Mouse (Mus musculus): Measurements from ENCODE around the gene Pabpc4. TPM values are rescaled to one million over a fixed set of nuclear protein-coding genes. Genes with fewer than 3 reads are reported as not detected.

The Pabpc4 gene
- polyA plus RNA-seq, 1 experiment: 175 TPM

- Histone ChIP-seq H3ac (ENCODE audit: control insufficient read depth, insufficient read length, low read depth) (no peak overlapping the region), H3K79me2 (ENCODE audit: control insufficient read depth, insufficient read depth) (no peaks in the 10 kb centered on the region), H3K27me3 (ENCODE audit: control insufficient read depth, insufficient read depth, insufficient read length) (no peaks in the 10 kb centered on the region), H3K79me3 (ENCODE audit: low read depth) (peaks cover 3% of the 10 kb centered on the region), H3K36me3 (ENCODE audit: control insufficient read depth, insufficient read depth) (peaks cover 96% of the 10 kb centered on the region), H3K4me3 (ENCODE audit: insufficient read depth, poor library complexity, severe bottlenecking) (no peak overlapping the region)
- TF ChIP-seq MYOD1 (IDR thresholded peaks at IDR 0.05; ENCODE audit: control insufficient read depth, insufficient read length, low read depth): no peak
- no peak for TF ChIP-seq MYOG (IDR thresholded peaks at IDR 0.05; ENCODE audit: control insufficient read depth, extremely low read depth, insufficient read length)
- no peak for TF ChIP-seq USF1 (IDR thresholded peaks at IDR 0.05; ENCODE audit: low read depth)
- no peak for TF ChIP-seq CEBPB (IDR thresholded peaks at IDR 0.05; ENCODE audit: low read depth)
- no peak for TF ChIP-seq CTCF (IDR thresholded peaks at IDR 0.05; ENCODE audit: control insufficient read depth, insufficient read depth, insufficient read length)
- TF ChIP-seq FOSL1 (IDR thresholded peaks at IDR 0.05; ENCODE audit: insufficient read depth, low read length, poor library complexity, severe bottlenecking): no peak
- no peak for TF ChIP-seq MAX (IDR thresholded peaks at IDR 0.05)
These were observed 36.1 kb downstream of the Pabpc4 start for GRCm38 (mm10) chr4:123298226-123298625.

DNA sequence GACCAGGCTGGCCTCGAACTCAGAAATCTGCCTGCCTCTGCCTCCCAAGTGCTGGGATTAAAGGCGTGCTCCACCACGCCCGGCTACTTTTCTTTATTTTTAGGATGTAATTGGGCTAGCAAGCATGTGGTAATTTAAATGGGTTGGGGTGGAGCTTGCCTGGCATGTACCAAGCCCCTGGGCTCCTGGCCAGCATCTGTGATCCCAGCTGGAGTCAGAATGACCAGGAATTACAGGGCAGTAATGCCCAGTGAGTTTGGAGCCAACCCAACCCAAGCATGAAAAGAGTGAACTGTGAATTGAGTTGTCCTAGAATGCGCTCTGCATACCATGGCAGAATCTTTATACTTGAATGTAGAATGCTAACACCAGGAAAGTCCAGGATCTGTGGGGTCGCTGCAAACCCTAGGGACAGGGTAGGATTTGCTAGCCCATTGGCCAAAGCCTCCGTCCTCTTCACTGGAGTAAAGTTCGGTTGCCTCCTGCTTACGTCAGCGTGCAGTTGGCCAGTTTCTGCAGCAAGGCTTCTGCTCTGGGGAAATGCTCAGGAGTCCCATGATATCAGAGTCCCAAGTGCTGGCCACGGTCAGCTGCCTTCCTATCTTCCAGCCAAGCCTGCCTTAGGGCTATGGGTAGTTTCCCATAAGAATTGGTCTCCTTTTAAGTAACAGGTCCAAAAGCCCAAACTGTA, 37.0 kb downstream of the Pabpc4 start:
- Histone ChIP-seq H3K79me2 (ENCODE audit: control insufficient read depth, insufficient read depth) (no peaks in the 10 kb centered on the region), H3K27me3 (ENCODE audit: control insufficient read depth, insufficient read depth, insufficient read length) (no peaks in the 10 kb centered on the region), H3ac (ENCODE audit: control insufficient read depth, insufficient read length, low read depth) (no peak overlapping the region), H3K4me3 (ENCODE audit: insufficient read depth, poor library complexity, severe bottlenecking) (no peak overlapping the region), H3K79me3 (ENCODE audit: low read depth) (peaks cover 3% of the 10 kb centered on the region), H3K36me3 (ENCODE audit: control insufficient read depth, insufficient read depth) (peaks cover 96% of the 10 kb centered on the region)
- no peak for TF ChIP-seq MYOG (IDR thresholded peaks at IDR 0.05; ENCODE audit: control insufficient read depth, extremely low read depth, insufficient read length)

DNA sequence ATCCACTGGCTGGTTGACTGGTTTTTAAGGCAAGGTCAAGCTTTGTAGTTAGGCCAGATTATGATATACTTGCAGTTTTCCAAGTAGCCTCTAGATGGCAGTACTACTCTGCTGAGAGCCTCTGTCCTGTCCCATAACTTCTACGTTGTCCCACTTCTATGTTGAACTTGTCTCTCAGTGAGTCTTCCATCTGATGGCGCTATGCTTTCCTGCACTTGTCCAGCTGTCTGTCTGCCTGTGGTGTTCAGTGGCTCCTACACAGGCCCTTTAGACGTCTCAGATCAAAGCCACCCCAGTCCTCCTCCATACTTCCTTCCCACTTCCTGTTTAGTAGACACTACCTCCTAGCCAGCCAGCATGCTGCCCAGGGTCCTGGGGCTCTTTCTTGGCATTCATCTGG, 43.6 kb downstream of the Pabpc4 start:
- H3K79me2 ChIP-seq (ENCODE audit: control insufficient read depth, insufficient read depth): no peaks in the 10 kb centered on the region
- no peaks in the 10 kb centered on the region for H3K27me3 ChIP-seq (ENCODE audit: control insufficient read depth, insufficient read depth, insufficient read length)
- H3K79me3 ChIP-seq (ENCODE audit: low read depth): no peaks in the 10 kb centered on the region
- TF ChIP-seq MYOD1 (IDR thresholded peaks at IDR 0.05; ENCODE audit: control insufficient read depth, insufficient read length, low read depth) (no peak), CTCF (IDR thresholded peaks at IDR 0.05; ENCODE audit: control insufficient read depth, insufficient read depth, insufficient read length) (peak; percentile 27), MAX (IDR thresholded peaks at IDR 0.05) (no peak), USF1 (IDR thresholded peaks at IDR 0.05; ENCODE audit: low read depth) (no peak), FOSL1 (IDR thresholded peaks at IDR 0.05; ENCODE audit: insufficient read depth, low read length, poor library complexity, severe bottlenecking) (no peak), CEBPB (IDR thresholded peaks at IDR 0.05; ENCODE audit: low read depth) (no peak)
- H3ac ChIP-seq (ENCODE audit: control insufficient read depth, insufficient read length, low read depth): no peak overlapping the region
- H3K36me3 ChIP-seq (ENCODE audit: control insufficient read depth, insufficient read depth): peaks cover 36% of the 10 kb centered on the region
- no peak overlapping the region for H3K4me3 ChIP-seq (ENCODE audit: insufficient read depth, poor library complexity, severe bottlenecking)

GRCm38 (mm10) chr4:123306999-123307398, 44.8 kb downstream of the Pabpc4 start:
- TF ChIP-seq FOSL1 (IDR thresholded peaks at IDR 0.05; ENCODE audit: insufficient read depth, low read length, poor library complexity, severe bottlenecking): no peak
- Histone ChIP-seq H3K27me3 (ENCODE audit: control insufficient read depth, insufficient read depth, insufficient read length) (no peaks in the 10 kb centered on the region), H3ac (ENCODE audit: control insufficient read depth, insufficient read length, low read depth) (no peak overlapping the region), H3K4me3 (ENCODE audit: insufficient read depth, poor library complexity, severe bottlenecking) (no peak overlapping the region), H3K79me3 (ENCODE audit: low read depth) (no peaks in the 10 kb centered on the region), H3K36me3 (ENCODE audit: control insufficient read depth, insufficient read depth) (peaks cover 24% of the 10 kb centered on the region), H3K79me2 (ENCODE audit: control insufficient read depth, insufficient read depth) (no peaks in the 10 kb centered on the region)

DNA sequence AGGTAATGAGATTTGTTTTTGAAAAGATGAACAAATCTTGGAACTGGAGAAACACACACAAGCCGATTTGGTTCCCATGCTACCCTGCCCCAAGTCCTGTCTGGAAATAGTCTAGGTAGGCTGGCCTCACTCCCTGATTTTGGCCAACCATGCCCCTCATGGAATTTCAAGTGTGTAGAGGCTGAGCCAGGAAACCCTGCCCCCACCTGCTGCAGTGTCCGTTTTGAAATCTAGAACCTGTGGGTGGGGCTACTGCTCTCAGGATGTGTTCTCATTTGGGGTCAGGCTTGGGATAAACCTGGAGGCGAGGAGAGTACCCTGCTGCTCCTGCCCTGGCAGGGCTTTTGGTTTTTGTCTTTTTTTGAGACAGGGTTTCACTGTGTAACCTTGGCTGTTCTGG, 46.1 kb downstream of the Pabpc4 start:
- no peaks in the 10 kb centered on the region for H3K79me3 ChIP-seq (ENCODE audit: low read depth)
- H3ac ChIP-seq (ENCODE audit: control insufficient read depth, insufficient read length, low read depth): no peak overlapping the region
- H3K4me3 ChIP-seq (ENCODE audit: insufficient read depth, poor library complexity, severe bottlenecking): no peak overlapping the region
- no peaks in the 10 kb centered on the region for H3K79me2 ChIP-seq (ENCODE audit: control insufficient read depth, insufficient read depth)
- H3K27me3 ChIP-seq (ENCODE audit: control insufficient read depth, insufficient read depth, insufficient read length): no peaks in the 10 kb centered on the region
- peaks cover 11% of the 10 kb centered on the region for H3K36me3 ChIP-seq (ENCODE audit: control insufficient read depth, insufficient read depth)
- TF ChIP-seq USF1 (IDR thresholded peaks at IDR 0.05; ENCODE audit: low read depth): no peak
- no peak for TF ChIP-seq CTCF (IDR thresholded peaks at IDR 0.05; ENCODE audit: control insufficient read depth, insufficient read depth, insufficient read length)
- no peak for TF ChIP-seq FOSL1 (IDR thresholded peaks at IDR 0.05; ENCODE audit: insufficient read depth, low read length, poor library complexity, severe bottlenecking)
- TF ChIP-seq MYOG (IDR thresholded peaks at IDR 0.05; ENCODE audit: control insufficient read depth, extremely low read depth, insufficient read length): no peak

- Histone ChIP-seq H3K79me2 (ENCODE audit: control insufficient read depth, insufficient read depth) (no peaks in the 10 kb centered on the region), H3ac (ENCODE audit: control insufficient read depth, insufficient read length, low read depth) (no peak overlapping the region), H3K27me3 (ENCODE audit: control insufficient read depth, insufficient read depth, insufficient read length) (no peaks in the 10 kb centered on the region), H3K4me3 (ENCODE audit: insufficient read depth, poor library complexity, severe bottlenecking) (no peak overlapping the region), H3K36me3 (ENCODE audit: control insufficient read depth, insufficient read depth) (no peaks in the 10 kb centered on the region), H3K79me3 (ENCODE audit: low read depth) (no peaks in the 10 kb centered on the region)
- no peak for TF ChIP-seq MAX (IDR thresholded peaks at IDR 0.05)
- no peak for TF ChIP-seq CEBPB (IDR thresholded peaks at IDR 0.05; ENCODE audit: low read depth)
- TF ChIP-seq CTCF (IDR thresholded peaks at IDR 0.05; ENCODE audit: control insufficient read depth, insufficient read depth, insufficient read length): no peak
- TF ChIP-seq USF1 (IDR thresholded peaks at IDR 0.05; ENCODE audit: low read depth): no peak
- no peak for TF ChIP-seq FOSL1 (IDR thresholded peaks at IDR 0.05; ENCODE audit: insufficient read depth, low read length, poor library complexity, severe bottlenecking)
- no peak for TF ChIP-seq MYOG (IDR thresholded peaks at IDR 0.05; ENCODE audit: control insufficient read depth, extremely low read depth, insufficient read length)
- no peak for TF ChIP-seq MYOD1 (IDR thresholded peaks at IDR 0.05; ENCODE audit: control insufficient read depth, insufficient read length, low read depth)
These were observed 49.7 kb downstream of the Pabpc4 start for GRCm38 (mm10) chr4:123311845-123312244.

Measured in C2C12 (cell line).